Mouse (Mus musculus): ENCODE data around the gene Prmt9.

DNA sequence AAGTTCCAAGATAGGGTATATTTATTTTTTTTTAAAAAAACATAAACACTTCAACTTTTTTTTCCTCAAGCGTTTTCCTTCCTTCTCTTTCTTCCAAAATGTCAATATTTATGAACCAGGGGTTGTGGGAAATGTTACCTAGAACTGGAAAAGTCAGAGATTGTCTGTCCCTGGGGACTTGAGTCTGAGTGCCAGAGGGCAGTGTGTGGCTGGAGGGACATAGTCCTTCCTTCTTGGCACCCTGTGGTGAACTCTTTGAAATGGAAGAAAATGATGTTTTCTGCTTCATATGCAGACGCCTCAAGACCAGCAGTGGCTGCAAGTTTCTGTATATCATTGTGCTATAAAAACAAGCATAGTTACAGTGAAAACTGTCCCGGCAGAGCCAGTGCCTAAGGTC lies 81.5 kb downstream of the Prmt9 start:
- TF ChIP-seq CTCF (IDR thresholded peaks at IDR 0.05; ENCODE audit: low read depth), result no peak
- no peak for TF ChIP-seq EP300 (optimal IDR thresholded peaks at IDR 0.05)
